Mouse (Mus musculus): ENCODE data around the gene Rps27rt.

DNA sequence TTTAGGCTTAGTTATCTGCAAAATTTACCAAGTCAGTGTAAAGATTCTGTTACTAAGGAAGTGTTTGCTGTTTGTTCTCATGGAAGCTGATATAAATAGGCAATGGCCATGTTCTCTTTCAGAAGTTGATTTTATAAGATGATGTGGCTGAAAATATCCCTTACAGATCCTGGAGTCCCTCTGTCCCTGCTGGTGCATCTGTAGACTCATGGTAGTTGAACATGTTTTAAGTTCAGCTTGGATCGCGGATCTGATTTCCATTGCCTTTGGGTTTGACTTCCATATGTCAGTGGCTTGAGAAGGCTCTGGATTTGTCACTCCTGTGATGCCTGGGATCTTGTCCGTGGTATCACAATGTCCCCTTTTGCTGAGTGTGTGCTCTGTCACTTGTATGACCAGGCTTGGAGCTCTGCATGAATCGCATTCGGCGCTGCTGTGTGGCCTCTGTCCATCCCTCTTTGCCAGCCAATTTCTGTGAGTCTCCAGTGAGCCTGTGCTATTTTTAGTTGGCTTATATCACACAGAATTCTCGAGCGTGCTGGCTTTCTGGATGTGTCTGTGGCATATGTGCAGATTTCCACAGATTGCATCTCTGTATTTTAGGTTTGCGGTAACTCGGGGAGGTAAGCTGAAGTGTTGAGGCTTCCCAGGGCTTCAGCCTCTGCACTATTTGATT, 41.3 kb upstream of the Rps27rt start:
- TF ChIP-seq CTCF (IDR thresholded peaks at IDR 0.05; ENCODE audit: low read depth, low read length) (no peak), POLR2A (IDR thresholded peaks at IDR 0.05; ENCODE audit: extremely low read depth, insufficient read depth, low read length) (no peak)
